Mouse (Mus musculus): ENCODE results near the gene Smoc2. TPM values are rescaled to one million over a fixed set of nuclear protein-coding genes. Genes with fewer than 3 reads are reported as not detected.

Smoc2 gene
- polyA plus RNA-seq, 1 experiment from 2014 or later = 6.3 TPM

- no peak overlapping the region for H3K27ac ChIP-seq (ENCODE audit: low read depth, low read length)
- H3K9me3 ChIP-seq (ENCODE audit: control insufficient read depth, low read length) = peaks cover 2% of the 10 kb centered on the region; the same call in 1 of the 2 replicates
- H3K36me3 ChIP-seq (ENCODE audit: control insufficient read depth, insufficient read depth, low read length) = no peaks in the 10 kb centered on the region
- 85% methylated on average over 5 of the region's 5 CpGs for WGBS
- H3K4me1 ChIP-seq (ENCODE audit: control insufficient read depth, insufficient read depth, low read length) = no peaks in the 10 kb centered on the region
- no peak overlapping the region for H3K9ac ChIP-seq (replicated peaks; ENCODE audit: low read depth, low read length)
- no peak for ATAC-seq (ENCODE audit: low read depth)
- no peak overlapping the region for H3K4me2 ChIP-seq (ENCODE audit: low read depth, low read length)
- no peaks in the 10 kb centered on the region for H3K27me3 ChIP-seq (ENCODE audit: control insufficient read depth, insufficient read depth, low read length)
- H3K4me3 ChIP-seq (ENCODE audit: low read depth, low read length) = no peak overlapping the region
Measured at GRCm38 (mm10) chr17:14447275-14447674, 168.0 kb downstream of the Smoc2 start.

Other genes with a start within 250 kb of the Smoc2 start
- gene Gm7358, start 220.0 kb upstream of the Smoc2 start, polyA plus RNA-seq (2014; fragmentation: Nextera tagmentation; extraction: Ambion mirVana) = not detected in 2 replicates
- 2.7 and 3.2 TPM in 2 replicates for gene Dact2, start 75.2 kb upstream of the Smoc2 start, polyA plus RNA-seq (2014; fragmentation: Nextera tagmentation; extraction: Ambion mirVana)